Mouse (Mus musculus): ENCODE data around the gene Spem1.
A peak's percentile ranks its signal among the peaks of the same experiment; 100 is the strongest.

The Spem1 gene

DNA sequence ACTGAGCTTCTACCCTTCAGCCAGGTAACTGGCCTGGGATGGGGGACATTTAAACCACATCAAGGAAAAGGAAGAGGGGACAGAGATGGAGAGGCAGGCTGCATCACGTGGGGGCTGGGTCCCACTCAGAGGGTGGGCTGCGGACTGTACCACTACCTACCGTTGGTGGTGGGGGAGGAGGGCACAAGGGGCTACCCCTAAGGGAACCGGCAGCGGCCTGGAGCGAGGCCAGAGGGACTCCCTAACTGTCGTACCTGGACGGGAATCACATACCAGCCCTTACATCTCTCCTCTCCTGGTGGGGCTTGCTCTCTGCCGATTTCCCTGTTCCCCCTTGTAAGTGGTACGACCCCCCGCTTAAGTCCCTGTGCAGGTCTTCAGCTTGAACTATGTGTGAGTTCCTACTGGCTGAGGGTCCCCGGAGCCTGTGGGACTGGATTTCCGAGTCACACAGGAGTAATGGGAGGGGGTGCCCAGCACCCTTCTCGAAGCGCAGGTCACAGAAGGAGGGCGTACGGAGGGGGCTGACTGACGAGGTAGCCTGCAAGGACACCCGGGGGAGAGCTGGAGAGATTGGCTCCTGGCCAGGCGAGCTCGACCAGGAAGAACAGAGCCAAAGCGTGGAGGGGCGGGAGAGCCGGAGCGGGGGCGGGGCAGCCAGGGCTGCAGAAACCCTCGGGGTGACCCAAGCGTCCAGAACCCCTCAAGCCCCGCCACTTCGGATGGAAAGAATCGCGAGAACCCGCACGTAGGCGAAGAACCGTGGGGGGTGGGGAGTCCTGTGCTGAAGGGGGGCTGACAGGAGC is 21.4 kb downstream of the Spem1 start:
- DNase-seq (ENCODE audit: low spot score in 2 of 2) = no peak

DNA sequence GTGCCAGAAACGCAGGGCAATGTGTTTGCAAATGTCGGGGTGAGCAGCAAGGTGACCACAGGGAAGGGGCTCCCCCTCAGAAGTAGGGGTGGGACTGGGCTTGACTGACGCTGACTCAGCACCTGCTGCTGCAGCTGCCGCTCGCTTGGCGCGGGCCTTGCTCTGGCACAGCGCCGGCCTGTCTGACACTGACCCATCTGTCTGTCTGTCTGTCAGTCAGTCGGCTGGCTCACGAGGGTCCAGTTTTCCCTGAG is 21.9 kb downstream of the Spem1 start:
- DNase-seq (ENCODE audit: low spot score in 2 of 2) = no peak

DNA sequence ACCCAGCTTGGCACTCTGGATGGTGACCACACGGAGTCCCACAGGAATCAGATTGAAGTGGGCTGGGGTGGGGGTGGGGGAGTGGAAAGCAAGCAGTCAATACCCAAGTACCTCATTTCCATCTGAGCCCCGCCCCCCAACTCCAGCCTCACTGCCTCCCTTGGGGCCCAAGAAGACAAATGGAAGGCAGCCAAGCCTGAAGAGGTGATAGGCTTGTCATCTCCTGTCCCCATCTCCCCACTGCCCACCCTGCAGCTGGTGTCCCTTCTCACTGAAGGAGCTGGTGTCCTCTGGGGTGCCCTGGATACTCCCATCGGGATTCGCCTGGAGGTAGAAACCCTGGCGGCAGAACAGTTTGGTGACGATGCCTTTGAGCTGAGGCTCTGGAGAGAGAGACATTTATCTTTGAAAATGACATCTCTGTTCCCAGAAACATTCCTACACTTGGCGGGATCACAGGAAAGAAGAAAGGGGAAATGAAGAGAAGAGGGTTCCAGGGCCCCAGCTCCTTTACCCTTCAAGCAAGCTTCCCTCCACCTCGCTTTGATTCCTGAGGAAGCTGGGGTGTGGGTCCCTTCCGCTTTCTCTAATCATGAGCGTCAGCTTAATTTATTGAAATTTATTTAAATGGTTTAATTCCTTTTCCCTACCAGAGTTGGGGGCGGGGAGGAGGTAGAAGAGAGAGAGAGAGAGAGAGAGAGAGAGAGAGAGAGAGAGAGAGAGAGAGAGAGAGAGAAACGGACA is 22.4 kb downstream of the Spem1 start:
- DNase-seq (ENCODE audit: low spot score in 2 of 2) = no peak

DNA sequence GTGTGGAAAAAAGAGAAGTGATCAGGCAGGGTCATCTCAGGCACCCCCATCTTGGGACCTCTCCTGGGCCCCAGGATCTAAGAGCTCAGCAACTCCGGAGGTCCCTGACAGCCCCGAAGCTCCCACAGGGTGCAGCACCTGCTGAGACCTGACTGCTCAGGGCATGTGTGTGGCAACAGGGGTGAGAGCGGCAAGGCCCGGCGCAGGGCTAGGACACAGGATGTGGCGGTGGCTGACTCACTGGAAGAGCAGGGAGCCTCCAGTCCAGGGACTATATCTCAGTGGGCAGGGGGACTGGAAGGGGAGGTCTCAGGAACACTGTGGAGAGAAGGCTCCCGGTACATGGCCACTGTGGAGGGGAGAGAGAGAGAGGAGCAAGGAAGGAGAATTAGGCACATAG is 24.1 kb downstream of the Spem1 start:
- no peak for DNase-seq (ENCODE audit: low spot score in 2 of 2)

DNA sequence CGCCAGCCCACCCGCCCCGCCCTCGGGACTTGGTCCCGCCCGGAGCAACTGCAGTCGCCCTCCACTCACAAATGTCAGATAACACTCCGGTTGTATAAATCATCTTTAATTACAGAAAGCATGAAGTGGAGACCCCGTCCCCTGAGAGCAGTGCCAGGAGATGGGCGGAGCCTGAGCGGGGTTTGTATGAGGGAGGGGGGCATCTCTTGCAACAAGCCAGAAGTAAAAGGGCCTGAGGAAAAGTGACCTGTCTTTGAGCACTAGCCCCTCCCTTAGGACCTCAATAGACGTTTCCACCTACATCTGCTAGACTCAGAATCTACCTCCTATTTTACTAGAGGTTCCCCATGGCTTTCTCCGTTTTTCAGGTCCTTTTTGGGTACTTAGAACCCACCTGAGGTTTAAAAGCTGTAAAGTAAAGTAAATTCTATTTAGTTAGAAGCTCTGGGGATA is 26.0 kb downstream of the Spem1 start:
- DNase-seq (ENCODE audit: low spot score in 2 of 2) = no peak

DNA sequence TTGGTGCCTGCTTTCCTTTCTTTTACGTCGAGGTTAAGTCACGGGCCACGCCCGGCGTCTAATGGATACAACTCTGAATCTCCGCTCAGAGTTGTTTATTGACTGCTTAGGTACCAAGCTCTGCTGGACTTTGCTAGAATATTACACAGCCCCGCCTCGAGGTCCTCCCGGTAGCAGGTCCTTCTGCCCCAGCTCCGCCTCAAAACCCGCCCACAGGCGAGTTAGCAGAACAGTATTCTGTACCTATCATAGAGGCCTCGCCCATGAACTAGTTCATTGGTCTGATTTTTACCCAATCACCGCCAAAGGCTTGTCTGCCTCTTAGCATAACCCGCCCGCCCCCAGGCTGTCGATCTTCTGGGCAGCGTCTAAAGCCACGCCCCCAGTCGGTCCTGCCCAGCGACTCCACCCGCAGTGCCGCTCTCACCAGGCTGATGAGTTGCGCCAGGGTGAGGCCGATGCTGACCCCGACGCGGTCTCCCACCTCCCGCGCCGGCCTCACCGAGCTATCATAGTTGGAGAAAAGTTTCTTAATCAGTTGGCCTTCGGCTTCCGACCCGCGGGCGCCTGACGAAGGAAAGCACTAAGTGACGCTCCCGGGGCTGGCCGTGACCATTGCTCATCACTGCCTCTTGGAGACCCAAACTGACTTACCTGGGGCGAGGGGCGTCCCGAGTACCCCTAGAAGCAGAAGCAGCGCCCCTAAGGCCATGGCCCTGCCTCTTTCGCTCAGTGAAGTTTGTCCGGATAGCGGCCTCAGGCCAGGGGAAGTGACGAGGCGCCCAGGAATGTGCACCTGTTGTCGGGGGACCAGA is 26.6 kb downstream of the Spem1 start, which contains the start of gene Chrnb1:
Gene Chrnb1 (minus strand): TSS at position 776 of the 815 bp plus-strand sequence.
- peak; percentile 81 to 91 for DNase-seq (ENCODE audit: low spot score in 2 of 2)

DNA sequence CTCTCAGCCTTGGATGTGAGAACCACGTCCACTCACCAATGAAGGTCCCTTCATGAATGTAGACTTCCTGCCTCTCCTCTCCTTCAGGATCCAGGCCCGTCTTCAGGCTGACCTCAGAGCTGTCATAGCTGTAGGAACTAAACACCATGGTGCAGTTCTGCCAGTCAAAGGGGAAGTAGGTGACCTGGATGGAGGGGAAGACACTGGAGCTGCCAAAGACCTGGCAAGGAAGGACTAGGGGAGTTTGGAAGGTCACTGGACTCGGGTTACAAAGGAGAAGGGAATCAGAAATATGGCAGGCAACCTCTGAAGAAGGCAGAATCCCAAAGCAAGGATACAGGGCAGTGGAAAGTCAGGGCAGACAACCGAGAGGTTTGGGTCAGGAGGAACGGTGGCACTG is 28.6 kb downstream of the Spem1 start:
- DNase-seq (ENCODE audit: low spot score in 2 of 2) = no peak

DNA sequence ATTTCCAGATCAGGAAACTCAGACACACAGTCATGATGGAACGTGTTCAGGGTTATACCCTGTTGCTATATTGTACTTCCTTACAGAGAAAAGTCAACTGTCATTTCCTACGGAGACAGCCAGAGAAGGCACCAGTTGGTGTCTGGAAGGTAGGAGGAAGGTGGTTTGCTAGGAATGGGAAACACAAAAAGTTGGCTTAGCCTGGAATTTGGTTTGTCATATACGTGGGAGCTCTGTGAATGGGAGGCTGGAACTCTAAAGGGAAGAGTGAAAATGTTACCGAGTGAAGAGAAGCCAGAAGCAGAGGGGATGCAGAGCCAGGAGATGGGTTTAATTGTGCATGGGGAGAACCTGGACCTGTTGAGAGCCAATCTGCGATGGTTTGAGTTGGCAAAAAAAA is 30.6 kb downstream of the Spem1 start:
- no peak for DNase-seq (ENCODE audit: low spot score in 2 of 2)

DNA sequence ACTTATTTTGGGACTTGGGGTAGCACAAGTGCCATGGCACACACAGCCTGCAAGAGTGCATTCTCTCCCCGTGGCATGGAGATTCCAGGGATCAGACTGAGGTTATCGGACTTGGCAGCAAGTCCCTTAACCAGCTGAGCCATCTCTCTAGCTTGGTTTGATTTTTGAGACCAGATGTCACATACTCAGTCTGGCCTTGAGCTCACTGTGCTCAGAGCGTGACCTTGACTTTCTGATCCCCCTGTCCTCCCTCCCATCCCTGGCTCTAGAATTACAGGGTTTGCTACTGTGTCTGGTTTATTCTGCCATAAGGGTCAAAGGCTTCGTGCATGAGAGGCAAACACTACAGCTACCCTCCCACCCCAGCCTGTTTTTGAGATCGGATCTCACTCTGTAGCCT is 32.5 kb downstream of the Spem1 start:
- no peak for DNase-seq (ENCODE audit: low spot score in 2 of 2)

DNA sequence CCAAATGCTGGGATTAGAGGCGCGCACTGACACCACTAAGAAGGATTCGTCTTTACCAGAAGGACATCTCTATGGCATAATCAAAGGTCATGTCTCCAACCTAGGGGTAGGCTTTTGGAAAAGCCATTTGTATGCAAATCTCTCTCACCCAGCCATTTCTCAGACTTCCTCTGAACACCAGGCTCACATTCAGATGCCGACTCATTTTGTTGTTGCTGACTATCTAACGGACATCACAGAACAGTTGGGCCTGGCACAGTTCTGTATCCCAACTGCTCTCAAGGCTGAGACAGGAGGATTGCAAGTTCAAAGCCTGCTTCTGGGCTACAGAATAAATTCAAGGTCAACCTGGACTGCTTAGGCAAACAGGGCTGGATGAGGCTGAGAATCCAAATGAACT is 34.7 kb downstream of the Spem1 start:
- no peak for DNase-seq (ENCODE audit: low spot score in 2 of 2)

DNA sequence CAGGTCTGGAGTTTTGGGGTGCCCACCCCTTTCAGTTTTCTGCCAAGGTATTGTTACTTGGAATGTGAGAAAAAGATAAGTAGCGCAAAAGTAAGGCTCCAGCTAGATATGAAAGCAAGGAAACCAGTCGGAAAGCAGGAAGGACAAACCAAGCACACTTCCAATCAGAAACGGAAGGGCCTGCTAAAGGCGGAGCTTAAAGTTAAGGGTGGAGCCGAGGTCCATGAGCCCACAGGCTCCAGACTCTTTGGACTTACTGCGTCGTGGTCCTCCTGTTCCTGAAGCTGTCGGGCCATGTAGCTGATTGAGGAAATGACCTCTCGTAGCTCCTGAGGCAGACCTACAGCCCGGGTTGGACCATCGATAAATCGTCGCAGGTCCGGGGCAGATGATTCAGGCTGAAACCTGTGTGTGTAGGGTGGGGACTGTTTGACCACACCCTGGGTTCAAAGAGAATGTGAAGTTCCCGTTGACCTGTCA is 37.1 kb downstream of the Spem1 start:
- no peak for DNase-seq (ENCODE audit: low spot score in 2 of 2)

DNA sequence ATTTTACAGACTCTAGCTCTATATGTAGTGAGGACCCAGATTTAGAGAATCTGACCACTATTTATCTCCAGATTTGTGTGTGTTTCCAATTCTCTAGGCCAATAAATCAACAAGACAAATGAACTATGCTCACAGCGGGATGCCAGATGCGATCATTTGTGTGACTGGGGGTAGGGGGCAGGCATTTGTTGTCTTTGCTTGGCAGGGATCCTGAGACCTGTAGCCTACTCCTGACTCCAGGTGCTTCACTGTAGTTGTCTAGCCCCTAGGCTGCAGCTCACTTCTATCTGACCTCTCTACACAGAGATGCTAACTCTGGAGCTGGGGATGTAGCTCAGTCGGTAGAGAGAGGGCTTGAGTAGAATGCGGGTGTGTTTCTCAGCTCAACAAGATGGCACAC is 40.2 kb downstream of the Spem1 start:
- no peak for DNase-seq (ENCODE audit: low spot score in 2 of 2)

DNA sequence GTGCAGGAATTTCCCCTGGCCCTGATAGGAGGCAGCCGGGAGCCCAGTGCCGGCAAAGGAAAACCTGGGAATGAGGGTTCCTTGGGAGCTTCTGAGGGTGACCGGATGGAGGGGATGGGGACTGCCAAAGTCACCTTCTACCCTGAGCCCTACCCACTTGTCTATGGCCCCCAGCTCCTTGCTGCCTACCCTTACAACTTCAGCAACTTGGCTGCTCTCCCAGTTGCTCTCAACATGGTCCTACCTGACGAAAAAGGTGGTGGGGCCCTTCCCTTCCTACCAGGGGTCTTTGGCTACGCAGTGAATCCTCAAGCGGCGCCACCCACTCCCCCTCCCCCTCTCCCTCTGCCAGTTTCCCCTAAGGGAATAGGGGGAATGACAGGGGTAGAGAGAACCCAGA is 43.0 kb downstream of the Spem1 start:
- no peak for DNase-seq (ENCODE audit: low spot score in 2 of 2)

DNA sequence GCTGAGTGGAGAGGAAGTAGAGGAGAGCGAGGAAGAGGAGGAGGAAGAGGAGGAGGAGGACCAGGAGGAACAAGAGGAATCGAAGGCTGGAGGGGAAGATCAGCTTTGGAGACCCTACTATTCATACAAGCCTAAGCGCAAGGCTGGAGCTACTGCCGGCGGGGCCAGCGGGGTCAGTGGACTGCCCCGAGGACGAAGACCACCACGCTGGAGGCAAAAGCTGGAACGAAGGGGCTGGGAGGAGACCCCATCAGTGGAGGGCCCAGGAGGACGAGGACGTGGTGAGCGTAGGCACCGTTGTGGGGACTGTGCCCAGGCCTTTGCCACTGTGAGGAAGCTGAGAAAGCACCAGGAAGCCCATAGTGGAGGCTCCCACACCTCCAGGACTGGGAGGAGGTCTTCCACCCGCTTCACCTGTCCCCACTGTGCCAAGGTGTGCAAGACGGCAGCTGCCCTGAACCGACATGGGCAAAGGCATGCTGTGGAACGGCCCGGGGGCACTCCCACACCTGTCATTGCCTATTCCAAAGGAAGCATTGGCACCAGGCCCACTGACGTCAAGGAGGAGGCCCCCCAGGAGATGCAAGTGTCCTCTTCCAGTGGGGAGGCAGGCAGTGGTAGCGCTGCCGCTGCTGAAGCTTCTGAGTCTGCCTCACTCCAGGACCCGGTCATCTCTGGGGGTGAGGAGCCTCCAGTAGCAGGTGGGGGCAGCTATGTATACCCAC is 43.6 kb downstream of the Spem1 start:
- no peak for DNase-seq (ENCODE audit: low spot score in 2 of 2)

DNA sequence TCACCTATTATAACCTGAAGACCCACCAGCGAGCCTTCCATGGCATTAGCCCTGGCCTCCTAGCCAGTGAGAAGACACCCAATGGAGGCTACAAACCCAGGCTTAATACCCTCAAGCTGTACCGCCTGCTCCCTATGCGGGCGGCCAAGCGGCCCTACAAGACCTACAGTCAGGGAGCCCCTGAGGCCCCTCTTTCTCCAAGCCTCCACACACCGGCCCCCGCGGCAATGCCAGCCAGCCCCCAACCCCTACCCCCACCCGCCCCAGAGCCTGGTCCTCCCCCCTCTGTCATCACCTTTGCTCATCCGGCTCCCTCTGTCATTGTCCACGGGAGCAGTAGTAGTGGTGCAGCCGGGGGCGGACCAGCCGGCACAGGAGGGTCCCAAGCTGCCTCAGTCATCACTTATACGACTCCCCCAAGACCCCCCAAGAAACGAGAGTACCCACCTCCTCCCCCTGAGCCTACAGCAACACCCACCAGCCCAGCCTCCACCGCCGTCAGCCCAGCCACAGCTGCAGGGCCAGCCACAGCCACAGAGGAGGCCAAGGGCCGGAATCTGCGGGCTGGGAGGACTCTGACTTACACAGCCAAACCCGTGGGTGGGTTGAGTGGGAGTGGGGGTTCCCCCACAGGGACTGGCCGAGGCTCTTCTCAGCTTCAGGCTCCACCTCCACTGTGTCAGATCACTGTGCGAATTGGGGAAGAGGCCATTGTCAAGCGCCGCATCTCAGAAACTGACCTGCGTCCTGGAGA is 44.3 kb downstream of the Spem1 start:
- DNase-seq (ENCODE audit: low spot score in 2 of 2) = no peak

DNA sequence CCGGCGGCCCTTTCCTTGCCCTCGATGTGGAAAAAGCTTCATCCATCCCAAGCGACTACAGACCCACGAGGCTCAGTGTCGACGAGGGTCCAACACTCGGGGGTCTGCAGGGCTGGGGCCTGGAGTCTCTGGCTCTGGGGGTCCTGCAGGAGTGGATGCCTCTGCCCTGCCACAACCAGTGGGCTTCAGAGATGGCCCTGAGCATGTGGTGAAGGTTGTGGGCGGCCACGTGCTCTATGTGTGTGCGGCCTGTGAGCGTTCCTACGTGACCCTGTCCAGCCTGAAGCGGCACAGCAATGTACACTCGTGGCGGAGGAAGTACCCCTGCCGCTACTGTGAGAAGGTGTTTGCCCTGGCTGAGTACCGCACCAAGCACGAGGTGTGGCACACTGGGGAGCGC is 45.5 kb downstream of the Spem1 start:
- no peak for DNase-seq (ENCODE audit: low spot score in 2 of 2)

DNA sequence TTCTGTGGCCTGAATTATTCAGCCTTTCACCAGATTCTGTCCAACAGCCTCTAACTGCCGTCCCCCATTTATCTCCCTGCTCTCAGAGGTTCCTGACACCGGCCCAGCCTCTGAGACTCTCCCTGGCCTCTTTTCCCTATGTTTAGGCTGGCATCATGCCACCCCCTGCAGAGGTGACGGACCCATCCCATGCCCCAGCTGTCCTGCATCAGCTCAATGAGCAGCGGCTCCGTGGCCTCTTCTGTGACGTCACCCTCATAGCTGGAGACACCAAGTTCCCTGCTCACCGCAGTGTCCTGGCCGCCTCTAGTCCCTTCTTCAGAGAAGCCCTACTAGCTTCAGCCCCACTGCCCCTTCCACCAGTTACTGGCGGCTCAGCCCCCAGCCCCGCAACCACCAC is 46.3 kb downstream of the Spem1 start:
- DNase-seq (ENCODE audit: low spot score in 2 of 2) = no peak

DNA sequence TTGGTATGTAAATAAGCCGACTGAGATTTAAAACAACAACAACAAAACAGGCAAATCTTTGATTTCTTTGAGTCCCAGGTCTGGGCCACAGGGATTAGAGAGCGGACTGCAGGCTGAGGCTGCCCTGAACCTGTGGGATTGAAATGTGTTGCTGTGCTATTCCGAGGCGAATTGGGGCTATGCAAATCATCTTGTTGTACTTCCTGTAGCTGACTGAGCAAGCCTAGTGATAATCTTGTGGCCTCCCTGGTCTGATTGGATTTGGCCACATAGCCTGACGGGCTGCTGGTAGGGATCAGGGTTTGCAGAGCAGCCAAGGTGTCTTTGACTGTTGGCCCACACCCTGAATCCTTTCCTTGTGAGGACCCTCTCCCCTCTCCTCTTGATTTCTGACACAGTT is 47.0 kb downstream of the Spem1 start:
- no peak for DNase-seq (ENCODE audit: low spot score in 2 of 2)
